Mouse (Mus musculus): ENCODE data around the gene Prom2. TPM values are rescaled to one million over a fixed set of nuclear protein-coding genes. Genes with fewer than 3 reads are reported as not detected.

The Prom2 gene
- polyA plus RNA-seq, 1 experiment from 2014 or later: 0.53 TPM

GRCm38 (mm10) chr2:127521172-127522005 lies 19.9 kb downstream of the Prom2 start:
- H3K36me3 ChIP-seq (ENCODE audit: insufficient read depth, low read length): no peaks in the 10 kb centered on the region
- TF ChIP-seq CTCF (IDR thresholded peaks at IDR 0.05): no peak
- TF ChIP-seq EP300 (IDR thresholded peaks at IDR 0.05): no peak
- peak overlapping the region; percentile 8; the same call in 1 of the 2 replicates for H3K4me3 ChIP-seq (ENCODE audit: low read depth, low read length)
- ATAC-seq (peak; percentile 69), DNase-seq (ENCODE audit: low spot score) (peak; percentile 73)
- H3K9ac ChIP-seq (replicated peaks; ENCODE audit: low read depth): peak overlapping the region; percentile 32; the same call in 1 of the 2 replicates
- H3K4me2 ChIP-seq (replicated peaks; ENCODE audit: low read depth, low read length): peak overlapping the region; percentile 51
- peaks cover 15% of the 10 kb centered on the region; the same call in 1 of the 2 replicates for H3K4me1 ChIP-seq (ENCODE audit: insufficient read depth, low read depth, low read length)
- H3K27ac ChIP-seq (ENCODE audit: low read length): no peak overlapping the region
- H3K9me3 ChIP-seq (ENCODE audit: low read length): no peaks in the 10 kb centered on the region
- 6% methylated on average over 18 of the region's 18 CpGs for WGBS
- H3K27me3 ChIP-seq (replicated peaks; ENCODE audit: insufficient read depth, low read length): no peaks in the 10 kb centered on the region

- no peaks in the 10 kb centered on the region for H3K9me3 ChIP-seq (ENCODE audit: low read length)
- no peak for TF ChIP-seq EP300 (IDR thresholded peaks at IDR 0.05)
- no peak for TF ChIP-seq CTCF (IDR thresholded peaks at IDR 0.05)
- H3K9ac ChIP-seq (replicated peaks; ENCODE audit: low read depth): no peak overlapping the region
- ATAC-seq: no peak
- no peak overlapping the region for H3K4me3 ChIP-seq (ENCODE audit: low read depth, low read length)
- peaks cover 15% of the 10 kb centered on the region; the same call in 1 of the 2 replicates for H3K4me1 ChIP-seq (ENCODE audit: insufficient read depth, low read depth, low read length)
- no peak overlapping the region for H3K4me2 ChIP-seq (replicated peaks; ENCODE audit: low read depth, low read length)
- DNase-seq (ENCODE audit: low spot score): no peak
- H3K36me3 ChIP-seq (ENCODE audit: insufficient read depth, low read length): no peaks in the 10 kb centered on the region
- no peaks in the 10 kb centered on the region for H3K27me3 ChIP-seq (replicated peaks; ENCODE audit: insufficient read depth, low read length)
- no peak overlapping the region for H3K27ac ChIP-seq (ENCODE audit: low read length)
These were observed 21.1 kb downstream of the Prom2 start for GRCm38 (mm10) chr2:127520123-127520522.

GRCm38 (mm10) chr2:127519308-127519707 lies 22.0 kb downstream of the Prom2 start:
- Histone ChIP-seq H3K9me3 (ENCODE audit: low read length) (no peaks in the 10 kb centered on the region), H3K4me3 (ENCODE audit: low read depth, low read length) (no peak overlapping the region), H3K27ac (ENCODE audit: low read length) (no peak overlapping the region), H3K36me3 (ENCODE audit: insufficient read depth, low read length) (no peaks in the 10 kb centered on the region), H3K27me3 (replicated peaks; ENCODE audit: insufficient read depth, low read length) (no peaks in the 10 kb centered on the region), H3K9ac (replicated peaks; ENCODE audit: low read depth) (no peak overlapping the region), H3K4me2 (replicated peaks; ENCODE audit: low read depth, low read length) (no peak overlapping the region), H3K4me1 (ENCODE audit: insufficient read depth, low read depth, low read length) (peaks cover 13% of the 10 kb centered on the region; the same call in 1 of the 2 replicates)
- DNase-seq (ENCODE audit: low spot score) (no peak), ATAC-seq (no peak)
- 81% methylated on average over 5 of the region's 5 CpGs for WGBS
- TF ChIP-seq CTCF (IDR thresholded peaks at IDR 0.05): no peak
- no peak for TF ChIP-seq EP300 (IDR thresholded peaks at IDR 0.05)

- DNase-seq (ENCODE audit: low spot score): no peak
- TF ChIP-seq EP300 (IDR thresholded peaks at IDR 0.05) (no peak), CTCF (IDR thresholded peaks at IDR 0.05) (no peak)
- Histone ChIP-seq H3K27me3 (replicated peaks; ENCODE audit: insufficient read depth, low read length) (no peaks in the 10 kb centered on the region), H3K27ac (ENCODE audit: low read length) (no peak overlapping the region), H3K4me1 (ENCODE audit: insufficient read depth, low read depth, low read length) (peaks cover 8% of the 10 kb centered on the region; the same call in 1 of the 2 replicates), H3K9ac (replicated peaks; ENCODE audit: low read depth) (no peak overlapping the region), H3K9me3 (ENCODE audit: low read length) (no peaks in the 10 kb centered on the region), H3K36me3 (ENCODE audit: insufficient read depth, low read length) (no peaks in the 10 kb centered on the region), H3K4me3 (ENCODE audit: low read depth, low read length) (no peak overlapping the region), H3K4me2 (replicated peaks; ENCODE audit: low read depth, low read length) (no peak overlapping the region)
- WGBS: 59% methylated on average over 3 of the region's 3 CpGs
- ATAC-seq: no peak
These were observed 22.4 kb downstream of the Prom2 start for GRCm38 (mm10) chr2:127518831-127519230.

GRCm38 (mm10) chr2:127518273-127518672 lies 23.0 kb downstream of the Prom2 start:
- Histone ChIP-seq H3K27ac (ENCODE audit: low read length) (no peak overlapping the region), H3K4me3 (ENCODE audit: low read depth, low read length) (no peak overlapping the region), H3K9me3 (ENCODE audit: low read length) (no peaks in the 10 kb centered on the region), H3K27me3 (replicated peaks; ENCODE audit: insufficient read depth, low read length) (no peaks in the 10 kb centered on the region), H3K36me3 (ENCODE audit: insufficient read depth, low read length) (no peaks in the 10 kb centered on the region), H3K4me2 (replicated peaks; ENCODE audit: low read depth, low read length) (no peak overlapping the region), H3K9ac (replicated peaks; ENCODE audit: low read depth) (no peak overlapping the region), H3K4me1 (ENCODE audit: insufficient read depth, low read depth, low read length) (peaks cover 7% of the 10 kb centered on the region; the same call in 1 of the 2 replicates)
- TF ChIP-seq CTCF (IDR thresholded peaks at IDR 0.05): no peak
- no peak for TF ChIP-seq EP300 (IDR thresholded peaks at IDR 0.05)
- 25% methylated on average over 3 of the region's 3 CpGs for WGBS
- ATAC-seq: no peak
- DNase-seq (ENCODE audit: low spot score): no peak

- no peaks in the 10 kb centered on the region for H3K27me3 ChIP-seq (replicated peaks; ENCODE audit: insufficient read depth, low read length)
- H3K27ac ChIP-seq (ENCODE audit: low read length): no peak overlapping the region
- ATAC-seq (no peak), DNase-seq (ENCODE audit: low spot score) (no peak)
- H3K4me2 ChIP-seq (replicated peaks; ENCODE audit: low read depth, low read length): no peak overlapping the region
- no peaks in the 10 kb centered on the region for H3K36me3 ChIP-seq (ENCODE audit: insufficient read depth, low read length)
- no peak overlapping the region for H3K4me3 ChIP-seq (ENCODE audit: low read depth, low read length)
- WGBS: 79% methylated on average over 8 of the region's 8 CpGs
- peaks cover 7% of the 10 kb centered on the region; the same call in 1 of the 2 replicates for H3K4me1 ChIP-seq (ENCODE audit: insufficient read depth, low read depth, low read length)
- no peaks in the 10 kb centered on the region for H3K9me3 ChIP-seq (ENCODE audit: low read length)
- H3K9ac ChIP-seq (replicated peaks; ENCODE audit: low read depth): no peak overlapping the region
- TF ChIP-seq CTCF (IDR thresholded peaks at IDR 0.05) (no peak), EP300 (IDR thresholded peaks at IDR 0.05) (no peak)
These were observed 24.2 kb downstream of the Prom2 start for GRCm38 (mm10) chr2:127517081-127517480.
